Mouse (Mus musculus) cerebellum, adult 2 months (tissue): ENCODE measurements around the gene Fbxo3.

ENCODE experiments used
- CTCF ChIP-seq: fragments of 200-500 bp; IDR thresholded peaks from 2 replicates; pipeline ENCODE4 v1.5.1; 2011; ENCODE audit warnings: low read depth, mild to moderate bottlenecking, control low read depth, low read length, moderate library complexity, borderline replicate concordance; ENCODE audit not compliant: insufficient read depth
- POLR2A ChIP-seq: fragments of 200-500 bp; IDR thresholded peaks from 2 replicates; pipeline ENCODE4 v1.6.1; 2011; ENCODE audit warnings: low read length, control low read depth, borderline replicate concordance; ENCODE audit not compliant: insufficient read depth

DNA sequence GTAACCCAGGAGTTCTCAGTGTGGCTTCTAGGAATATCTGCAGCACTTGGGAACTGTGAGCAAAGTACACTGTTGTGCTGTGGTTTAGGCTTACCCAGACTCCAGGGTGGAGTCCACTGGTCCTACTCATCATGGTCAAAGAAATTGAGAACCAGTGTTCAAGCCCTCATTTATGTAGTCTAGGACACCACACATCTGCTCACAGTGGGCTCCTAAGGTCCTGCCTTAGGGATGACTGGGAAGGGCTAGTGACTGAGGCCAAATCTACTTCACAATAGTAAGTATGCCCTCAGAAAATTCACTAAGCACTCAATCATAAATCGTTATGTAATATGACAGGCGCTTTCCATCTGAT is 71.7 kb downstream of the Fbxo3 start:
- TF ChIP-seq CTCF (no peak), POLR2A (no peak)
